12 mouse cellular contexts compared by ENCODE assay signal in the genomic region with DNA sequence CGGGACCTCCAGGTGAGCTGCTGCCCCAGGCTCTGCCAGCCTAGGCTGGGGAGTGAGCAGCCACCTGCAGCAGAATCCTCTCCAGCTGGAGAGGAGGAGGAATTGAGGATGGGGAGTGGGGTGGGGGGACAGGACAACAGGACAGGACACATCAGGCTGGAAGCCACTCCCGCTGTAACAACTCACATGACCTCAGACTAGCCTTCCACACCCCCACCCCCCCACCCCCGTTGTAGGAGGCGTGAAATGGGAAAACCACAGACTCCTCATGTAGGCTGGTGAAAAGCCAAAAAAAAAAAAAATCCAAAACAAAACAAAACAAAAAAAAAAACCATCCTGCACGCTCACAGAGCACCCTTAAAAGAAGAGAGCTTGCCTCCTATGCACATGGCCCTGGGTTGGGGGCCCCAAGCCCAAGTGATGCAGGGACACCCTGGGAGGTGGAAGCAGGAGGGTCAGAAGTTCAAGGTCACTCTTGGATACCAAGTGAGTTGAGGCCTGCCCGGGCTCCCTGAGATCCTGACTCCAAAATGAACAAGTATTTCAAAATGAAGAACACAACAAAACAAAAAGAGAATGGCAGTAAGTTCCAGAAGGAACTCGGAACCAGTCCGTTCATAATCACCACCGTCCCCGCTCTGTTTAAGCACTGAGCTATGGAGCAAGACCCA. TPM values are rescaled to one million over a fixed set of nuclear protein-coding genes. Genes with fewer than 3 reads are reported as not detected.
A peak's percentile ranks its signal among the peaks of the same experiment; 100 is the strongest.
DNase-seq lines count a peak whose midpoint lies in the region; ATAC-seq and TF ChIP-seq lines count a peak whose summit lies in the region.
"Had no signal": no experiment of that assay in that cellular context is flagged by ENCODE, and none has a peak within 500 bp of the region (broad histone marks: within the 10 kb centered on the region; RNA-seq: fewer than 3 reads in every experiment).

No protein-coding gene starts in this region.

- H3K4me2 ChIP-seq in forebrain, embryonic 14.5 days (ENCODE audit: low read length) = no peak overlapping the region
- H3K4me2 ChIP-seq in kidney, postnatal 0 days (ENCODE audit: low read length) = 0 out of 2 replicates have a peak overlapping the region, but pooled peaks have one; percentile 18
- H3K4me2 ChIP-seq in limb, embryonic 15.5 days = peak overlapping the region; percentile 25; the same call in 1 of the 2 replicates

- H3K27ac ChIP-seq in forebrain, embryonic 10.5 days = peak overlapping the region; percentile 85
- no peak overlapping the region for H3K27ac ChIP-seq in forebrain, embryonic 14.5 days (ENCODE audit: low read depth, low read length)
- H3K27ac ChIP-seq in kidney, postnatal 0 days = peak overlapping the region; percentile 89
- H3K27ac ChIP-seq in bone marrow macrophage, adult 2 months (ENCODE audit: insufficient read depth, low read depth, low read length) = peak overlapping the region; percentile 69
- H3K27ac ChIP-seq in limb, embryonic 15.5 days = peak overlapping the region; percentile 64
- H3K27ac ChIP-seq: left cerebral cortex, adult 2 months had no signal

- H3K4me3 ChIP-seq in forebrain, embryonic 10.5 days = peak overlapping the region; percentile 38; the same call in 1 of the 2 replicates
- no peak overlapping the region for H3K4me3 ChIP-seq in forebrain, embryonic 14.5 days (ENCODE audit: low read depth, low read length)
- no peak overlapping the region for H3K4me3 ChIP-seq in kidney, postnatal 0 days (replicated peaks; ENCODE audit: low read depth, low read length)
- peak overlapping the region; percentile 61 for H3K4me3 ChIP-seq in bone marrow macrophage, adult 2 months (ENCODE audit: insufficient read depth, low read length)
- no peak overlapping the region for H3K4me3 ChIP-seq in limb, embryonic 15.5 days
- H3K4me3 ChIP-seq: left cerebral cortex, adult 2 months; lung, embryonic 15.5 days had no signal

- peaks cover 28% of the 10 kb centered on the region for H3K27me3 ChIP-seq in forebrain, embryonic 10.5 days (ENCODE audit: poor library complexity, severe bottlenecking)
- H3K27me3 ChIP-seq in forebrain, embryonic 14.5 days (replicated peaks; ENCODE audit: control insufficient read depth, insufficient read depth, low read length) = no peaks in the 10 kb centered on the region
- no peaks in the 10 kb centered on the region for H3K27me3 ChIP-seq in kidney, postnatal 0 days (ENCODE audit: insufficient read depth, low read length)
- no peaks in the 10 kb centered on the region for H3K27me3 ChIP-seq in limb, embryonic 15.5 days
- H3K27me3 ChIP-seq: lung, embryonic 15.5 days had no signal

- WGBS in forebrain, embryonic 10.5 days = 66% methylated on average over 10 of the region's 10 CpGs
- WGBS in forebrain, embryonic 14.5 days = 63% methylated on average over 10 of the region's 10 CpGs
- WGBS in kidney, postnatal 0 days = 55% methylated on average over 10 of the region's 10 CpGs
- 54% methylated on average over 10 of the region's 10 CpGs for WGBS in limb, embryonic 15.5 days

- peaks cover 62% of the 10 kb centered on the region for H3K4me1 ChIP-seq in forebrain, embryonic 10.5 days
- peaks cover 3% of the 10 kb centered on the region; the same call in 1 of the 2 replicates for H3K4me1 ChIP-seq in forebrain, embryonic 14.5 days (ENCODE audit: control insufficient read depth, insufficient read depth, low read length)
- H3K4me1 ChIP-seq in kidney, postnatal 0 days (replicated peaks; ENCODE audit: insufficient read depth, low read length) = peaks cover 26% of the 10 kb centered on the region
- peaks cover 38% of the 10 kb centered on the region for H3K4me1 ChIP-seq in bone marrow macrophage, adult 2 months (ENCODE audit: control insufficient read depth, insufficient read depth, low read length)
- H3K4me1 ChIP-seq in limb, embryonic 15.5 days = peaks cover 59% of the 10 kb centered on the region

- no peak for DNase-seq in forebrain, embryonic 10.5 days (ENCODE audit: extremely low spot score, low spot score)
- no peak for DNase-seq in forebrain, embryonic 14.5 days (ENCODE audit: low spot score)
- no peak for DNase-seq in kidney, postnatal 0 days (ENCODE audit: low spot score)
- DNase-seq in kidney, adult 9 months = no peak
- no peak for DNase-seq in gastrocnemius, postnatal 25 days
- no peak for DNase-seq in gastrocnemius, postnatal 10 days
- DNase-seq: cerebellum, postnatal 36 days; right cerebral cortex, postnatal 4 days had no signal

- ATAC-seq in forebrain, embryonic 14.5 days = no peak
- ATAC-seq in kidney, postnatal 0 days (replicated peaks; ENCODE audit: low FRiP score, low read depth) = no peak
- no peak for ATAC-seq in limb, embryonic 15.5 days (ENCODE audit: insufficient number of reproducible peaks, low FRiP score, low TSS enrichment, low read depth)

- TF ChIP-seq POLR2A in bone marrow macrophage, adult 2 months (IDR thresholded peaks at IDR 0.05; ENCODE audit: borderline replicate concordance, low read depth, low read length) = no peak

- H3K9me3 ChIP-seq in forebrain, embryonic 10.5 days = no peaks in the 10 kb centered on the region
- H3K9me3 ChIP-seq in forebrain, embryonic 14.5 days (replicated peaks; ENCODE audit: control insufficient read depth, low read length) = no peaks in the 10 kb centered on the region
- H3K9me3 ChIP-seq in kidney, postnatal 0 days (replicated peaks; ENCODE audit: low read length) = no peaks in the 10 kb centered on the region
- no peaks in the 10 kb centered on the region for H3K9me3 ChIP-seq in limb, embryonic 15.5 days
- H3K9me3 ChIP-seq: lung, embryonic 15.5 days had no signal

- no peak overlapping the region for H3K9ac ChIP-seq in forebrain, embryonic 14.5 days (ENCODE audit: low read length)
- H3K9ac ChIP-seq in kidney, postnatal 0 days (ENCODE audit: low read depth, low read length) = no peak overlapping the region
- H3K9ac ChIP-seq in limb, embryonic 15.5 days = no peak overlapping the region
- H3K9ac ChIP-seq: lung, embryonic 15.5 days had no signal

- TF ChIP-seq CTCF in kidney, postnatal 0 days (IDR thresholded peaks at IDR 0.05; ENCODE audit: low read depth) = no peak
- no peak for TF ChIP-seq CTCF in bone marrow macrophage, adult 2 months (IDR thresholded peaks at IDR 0.05; ENCODE audit: low read depth, low read length)

- H3K36me3 ChIP-seq in forebrain, embryonic 10.5 days (replicated peaks) = no peaks in the 10 kb centered on the region
- no peaks in the 10 kb centered on the region for H3K36me3 ChIP-seq in forebrain, embryonic 14.5 days (ENCODE audit: control insufficient read depth, insufficient read depth, low read length)
- no peaks in the 10 kb centered on the region for H3K36me3 ChIP-seq in kidney, postnatal 0 days (ENCODE audit: insufficient read depth, low read length)
- no peaks in the 10 kb centered on the region for H3K36me3 ChIP-seq in limb, embryonic 15.5 days
- H3K36me3 ChIP-seq: lung, embryonic 15.5 days had no signal

RNA-seq across cellular contexts. Expression of gene Bak1, which starts 10.8 kb away (rescaled TPM):
- polyA plus RNA-seq in forebrain, embryonic 10.5 days (2016; fragmentation: Nextera tagmentation; extraction: Ambion mirVana) = 3.1 and 3.4 TPM in 2 replicates
- polyA plus RNA-seq in forebrain, embryonic 14.5 days (2014; fragmentation: Nextera tagmentation; extraction: Ambion mirVana) = 4.8 and 7.6 TPM in 2 replicates
- 6.3 and 6.7 TPM in 2 replicates for polyA plus RNA-seq in kidney, postnatal 0 days (2015; fragmentation: Nextera tagmentation; extraction: Ambion mirVana)
- polyA plus RNA-seq in bone marrow macrophage, adult 2 months (2012; ENCODE audit: insufficient read depth, insufficient read length, missing spikeins) = 60.8 and 83.0 TPM in 2 replicates
- polyA plus RNA-seq in limb, embryonic 15.5 days (2015; fragmentation: Nextera tagmentation; extraction: Ambion mirVana) = 4.0 and 5.5 TPM in 2 replicates
- total RNA-seq in gastrocnemius, postnatal 25 days (2021) = 10 to 100 TPM; 16.9 to 21.0 TPM
- total RNA-seq in gastrocnemius, postnatal 10 days (2021) = 10 to 100 TPM; 26.5 to 30.5 TPM

RNA-seq across cellular contexts. Expression of gene Itpr3, which starts 17.5 kb away (rescaled TPM):
- polyA plus RNA-seq in forebrain, embryonic 10.5 days (2016; fragmentation: Nextera tagmentation; extraction: Ambion mirVana) = 1.6 TPM in 2 replicates
- 0.61 and 0.79 TPM in 2 replicates for polyA plus RNA-seq in forebrain, embryonic 14.5 days (2014; fragmentation: Nextera tagmentation; extraction: Ambion mirVana)
- polyA plus RNA-seq in kidney, postnatal 0 days (2015; fragmentation: Nextera tagmentation; extraction: Ambion mirVana) = 4.1 and 4.2 TPM in 2 replicates
- 3.1 and 3.5 TPM in 2 replicates for polyA plus RNA-seq in bone marrow macrophage, adult 2 months (2012; ENCODE audit: insufficient read depth, insufficient read length, missing spikeins)
- polyA plus RNA-seq in limb, embryonic 15.5 days (2015; fragmentation: Nextera tagmentation; extraction: Ambion mirVana) = 4.3 and 4.4 TPM in 2 replicates
- 1 to 10 TPM; 1.6 to 2.4 TPM for total RNA-seq in gastrocnemius, postnatal 25 days (2021)
- 1 to 10 TPM; 6.3 to 7.2 TPM for total RNA-seq in gastrocnemius, postnatal 10 days (2021)

Comparison
In these comparisons a context has a peak if more than half of its experiments do, and no peak if none do; other contexts are left out.
1. H3K4me3 ChIP-seq: peak in forebrain, embryonic 10.5 days (single experiment) and bone marrow macrophage, adult 2 months (single experiment); none in forebrain, embryonic 14.5 days (single experiment), kidney, postnatal 0 days (single experiment) and limb, embryonic 15.5 days (single experiment).